Mouse (Mus musculus): ENCODE measurements at regions not wholly inside any gene's neighbourhood (a gene's known extent, or its start where the extent isn't known, plus 50 kb on each side); places are given as distances from the start of the nearest gene placed in this dataset.
"Not testable (repeated sequence)": the region's sequence is repeated elsewhere in the genome, so short reads cannot be mapped to it uniquely, and the experiment has no call there.

- 49% methylated on average over 3 of the region's 3 CpGs for WGBS
- Histone ChIP-seq H3K79me2 (replicated peaks; ENCODE audit: control insufficient read depth, insufficient read depth, low read length) (no peaks in the 10 kb centered on the region), H3K36me3 (ENCODE audit: control insufficient read depth, insufficient read depth, low read length) (no peaks in the 10 kb centered on the region), H3K9ac (ENCODE audit: low read depth, low read length) (no peak overlapping the region), H3K27me3 (ENCODE audit: control insufficient read depth, insufficient read depth, low read length) (no peaks in the 10 kb centered on the region), H3K27ac (no peak overlapping the region), H3K4me3 (no peak overlapping the region), H3K4me1 (ENCODE audit: control insufficient read depth, insufficient read depth, low read length) (no peaks in the 10 kb centered on the region)
- intact Hi-C loops (cut with DNase I): loop anchor here (2.0 to 10.0 kb wide), 3 partner anchors 53 to 199 kb away; no protein-coding TSS in a partner anchor
- no peak for TF ChIP-seq POLR2A (IDR thresholded peaks at IDR 0.05; ENCODE audit: insufficient read depth, low read depth, low read length)
- TF ChIP-seq EP300 (IDR thresholded peaks at IDR 0.05; ENCODE audit: insufficient read depth, low read depth, low read length): no peak
- no peak for DNase-seq
Observed at GRCm38 (mm10) chr1:193505381-193505780, 135.3 kb upstream of the Camk1g start.

- Histone ChIP-seq H3K9ac (ENCODE audit: low read depth, low read length) (no peak overlapping the region), H3K27me3 (ENCODE audit: control insufficient read depth, insufficient read depth, low read length) (no peaks in the 10 kb centered on the region), H3K36me3 (ENCODE audit: control insufficient read depth, insufficient read depth, low read length) (no peaks in the 10 kb centered on the region), H3K79me2 (replicated peaks; ENCODE audit: control insufficient read depth, insufficient read depth, low read length) (no peaks in the 10 kb centered on the region), H3K4me1 (ENCODE audit: control insufficient read depth, insufficient read depth, low read length) (no peaks in the 10 kb centered on the region), H3K27ac (no peak overlapping the region), H3K4me3 (no peak overlapping the region)
- TF ChIP-seq POLR2A (IDR thresholded peaks at IDR 0.05; ENCODE audit: insufficient read depth, low read depth, low read length): no peak
- TF ChIP-seq EP300 (IDR thresholded peaks at IDR 0.05; ENCODE audit: insufficient read depth, low read depth, low read length): no peak
- no peak for TF ChIP-seq CTCF (IDR thresholded peaks at IDR 0.05)
- 77% methylated on average over 3 of the region's 3 CpGs for WGBS
- no peak for DNase-seq
- intact Hi-C loops (cut with DNase I): loop anchor here (2.0 to 10.0 kb wide), 4 partner anchors 52 to 200 kb away; no protein-coding TSS in a partner anchor
Observed at GRCm38 (mm10) chr1:193504611-193505010, 134.5 kb upstream of the Camk1g start.

DNA sequence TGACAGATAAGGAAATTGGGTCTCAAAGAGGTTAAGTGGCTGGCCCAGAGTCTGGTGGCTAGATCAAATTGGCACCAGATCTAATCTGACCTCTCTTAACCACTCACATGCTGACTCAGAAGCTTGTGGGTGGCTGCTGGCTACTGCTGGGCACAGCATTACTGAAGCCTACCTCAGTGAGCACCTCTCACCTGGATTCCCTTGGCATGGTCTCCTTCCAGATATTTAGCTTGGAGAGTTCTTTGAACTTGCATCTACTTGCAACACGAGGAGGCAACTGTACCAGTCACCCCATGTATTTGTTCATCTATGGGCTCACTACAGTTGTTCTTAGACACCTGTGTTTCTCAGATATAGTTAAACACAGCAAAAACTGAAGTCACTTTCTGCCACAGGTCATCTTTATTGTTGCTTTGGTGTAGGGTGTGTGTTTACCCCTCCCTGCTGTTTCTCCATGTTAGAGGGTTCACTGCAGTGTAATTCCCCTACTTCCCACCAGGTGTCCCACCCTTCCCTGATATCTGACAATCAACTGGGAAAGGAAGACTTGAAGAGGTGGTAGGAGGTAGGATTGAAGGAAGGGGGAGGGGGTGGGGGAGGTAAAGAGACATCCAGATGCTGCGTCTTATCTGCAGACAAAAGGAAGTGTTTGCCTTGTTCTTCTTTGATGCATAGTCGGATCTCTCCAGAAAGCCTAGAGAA lies 133.7 kb upstream of the Camk1g start:
- H3K4me3 ChIP-seq: no peak overlapping the region
- H3K4me1 ChIP-seq (ENCODE audit: control insufficient read depth, insufficient read depth, low read length): no peaks in the 10 kb centered on the region
- TF ChIP-seq EP300 (IDR thresholded peaks at IDR 0.05; ENCODE audit: insufficient read depth, low read depth, low read length): no peak
- peak; percentile 78 for TF ChIP-seq CTCF (IDR thresholded peaks at IDR 0.05)
- no peak overlapping the region for H3K9ac ChIP-seq (ENCODE audit: low read depth, low read length)
- peak; percentile 10 to 35 for DNase-seq
- no peak overlapping the region for H3K27ac ChIP-seq
- H3K79me2 ChIP-seq (replicated peaks; ENCODE audit: control insufficient read depth, insufficient read depth, low read length): no peaks in the 10 kb centered on the region
- 32% methylated on average over 3 of the region's 3 CpGs for WGBS
- no peaks in the 10 kb centered on the region for H3K27me3 ChIP-seq (ENCODE audit: control insufficient read depth, insufficient read depth, low read length)
- H3K36me3 ChIP-seq (ENCODE audit: control insufficient read depth, insufficient read depth, low read length): no peaks in the 10 kb centered on the region
- intact Hi-C loops (cut with DNase I): loop anchor here (2.0 to 10.0 kb wide), 3 partner anchors 84 to 201 kb away; no protein-coding TSS in a partner anchor

GRCm38 (mm10) chr1:193496265-193497183 lies 126.4 kb upstream of the Camk1g start:
- WGBS: 73% methylated on average over 9 of the region's 9 CpGs
- H3K4me3 ChIP-seq: no peak overlapping the region
- no peaks in the 10 kb centered on the region for H3K4me1 ChIP-seq (ENCODE audit: control insufficient read depth, insufficient read depth, low read length)
- TF ChIP-seq POLR2A (IDR thresholded peaks at IDR 0.05; ENCODE audit: insufficient read depth, low read depth, low read length) (no peak), CTCF (IDR thresholded peaks at IDR 0.05) (no peak), EP300 (IDR thresholded peaks at IDR 0.05; ENCODE audit: insufficient read depth, low read depth, low read length) (no peak)
- H3K27me3 ChIP-seq (ENCODE audit: control insufficient read depth, insufficient read depth, low read length): no peaks in the 10 kb centered on the region
- no peaks in the 10 kb centered on the region for H3K79me2 ChIP-seq (replicated peaks; ENCODE audit: control insufficient read depth, insufficient read depth, low read length)
- no peak overlapping the region for H3K9ac ChIP-seq (ENCODE audit: low read depth, low read length)
- intact Hi-C loops (cut with DNase I): no loop called here
- no peak overlapping the region for H3K27ac ChIP-seq
- DNase-seq: no peak
- H3K36me3 ChIP-seq (ENCODE audit: control insufficient read depth, insufficient read depth, low read length): no peaks in the 10 kb centered on the region

DNA sequence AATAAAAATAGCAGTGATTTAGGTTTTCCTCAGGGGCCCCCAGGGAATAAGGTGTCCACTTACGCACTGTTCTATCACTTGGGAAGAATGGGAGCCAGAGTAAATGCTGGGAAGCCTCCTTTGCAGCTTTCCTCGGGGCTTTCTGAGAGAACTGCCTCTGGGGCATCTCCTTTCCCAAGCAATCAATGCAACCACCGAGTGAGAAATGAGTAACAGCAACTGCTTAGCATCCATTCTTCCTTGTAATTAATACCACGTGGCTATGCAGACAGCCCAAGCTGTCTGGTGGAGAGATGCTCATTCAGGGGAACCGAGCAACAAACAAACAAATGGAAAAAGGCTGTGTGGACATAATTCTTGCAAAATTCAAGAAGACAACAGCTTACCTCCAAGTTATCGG lies 117.9 kb upstream of the Camk1g start:
- H3K36me3 ChIP-seq (ENCODE audit: control insufficient read depth, insufficient read depth, low read length): no peaks in the 10 kb centered on the region
- TF ChIP-seq CTCF (IDR thresholded peaks at IDR 0.05) (no peak), EP300 (IDR thresholded peaks at IDR 0.05; ENCODE audit: insufficient read depth, low read depth, low read length) (no peak), POLR2A (IDR thresholded peaks at IDR 0.05; ENCODE audit: insufficient read depth, low read depth, low read length) (no peak)
- 67% methylated on average over 6 of the region's 6 CpGs for WGBS
- intact Hi-C loops (cut with DNase I): no loop called here
- H3K4me3 ChIP-seq: no peak overlapping the region
- no peak overlapping the region for H3K27ac ChIP-seq
- no peaks in the 10 kb centered on the region for H3K4me1 ChIP-seq (ENCODE audit: control insufficient read depth, insufficient read depth, low read length)
- H3K79me2 ChIP-seq (replicated peaks; ENCODE audit: control insufficient read depth, insufficient read depth, low read length): no peaks in the 10 kb centered on the region
- no peak for DNase-seq
- no peak overlapping the region for H3K9ac ChIP-seq (ENCODE audit: low read depth, low read length)
- no peaks in the 10 kb centered on the region for H3K27me3 ChIP-seq (ENCODE audit: control insufficient read depth, insufficient read depth, low read length)

DNA sequence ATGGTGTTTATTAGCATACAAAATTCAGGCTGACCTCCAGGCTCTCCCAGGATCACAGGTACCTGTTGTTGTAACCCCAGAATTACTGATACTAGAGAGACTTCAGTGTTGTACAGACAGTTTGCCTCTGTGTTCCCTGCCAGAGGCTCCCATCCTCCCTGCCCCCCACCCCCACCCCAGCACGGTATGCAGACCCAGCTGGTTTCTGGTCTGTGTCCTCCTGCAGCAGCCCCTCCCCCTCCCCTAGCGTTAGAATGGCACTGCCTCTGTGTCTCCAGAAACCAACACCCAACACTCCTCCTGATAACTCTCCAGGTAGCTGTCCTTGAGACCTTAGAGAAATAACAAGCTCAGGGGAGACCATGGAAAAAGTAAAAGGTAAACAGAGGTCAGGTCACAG lies 116.6 kb upstream of the Camk1g start:
- H3K27me3 ChIP-seq (ENCODE audit: control insufficient read depth, insufficient read depth, low read length); H3K79me2 ChIP-seq (replicated peaks; ENCODE audit: control insufficient read depth, insufficient read depth, low read length); intact Hi-C loops (cut with DNase I); DNase-seq; H3K27ac ChIP-seq; H3K4me3 ChIP-seq; H3K36me3 ChIP-seq (ENCODE audit: control insufficient read depth, insufficient read depth, low read length); H3K9ac ChIP-seq (ENCODE audit: low read depth, low read length); H3K4me1 ChIP-seq (ENCODE audit: control insufficient read depth, insufficient read depth, low read length): not testable (repeated sequence)
- 0% methylated on average over 2 of the region's 2 CpGs for WGBS
